Comparison of ENCODE assay signal across 9 mouse cellular contexts in genomic region chr10:21997550-21998204, GRCm38 (mm10).
DNase-seq lines count a peak whose midpoint lies in the region; ATAC-seq lines count a peak whose summit lies in the region.
"Had no signal": no experiment of that assay in that cellular context is flagged by ENCODE, and none has a peak within 500 bp of the region (broad histone marks: within the 10 kb centered on the region; RNA-seq: fewer than 3 reads in every experiment).

No protein-coding gene starts in this region.

- peaks cover 3% of the 10 kb centered on the region; the same call in 1 of the 2 replicates for H3K27me3 ChIP-seq in forebrain, embryonic 15.5 days

- DNase-seq in adrenal gland, postnatal 36 days = peak; percentile 60 to 62
- DNase-seq in adrenal gland, adult 18-20 months (ENCODE audit: low spot score in 2 of 2) = no peak
- DNase-seq in layer of hippocampus, adult 11-12 months (ENCODE audit: low spot score) = peak; percentile 20
- DNase-seq in layer of hippocampus, postnatal 14 days (ENCODE audit: low spot score in 2 of 2) = no peak
- DNase-seq in brain, adult 2 months (ENCODE audit: low read depth, low spot score) = peak; percentile 28
- peak; percentile 17 for DNase-seq in kidney, postnatal 10 days
- DNase-seq in urinary bladder, postnatal 4 days (ENCODE audit: low spot score in 2 of 2) = no peak

- H3K27ac ChIP-seq in forebrain, embryonic 15.5 days (replicated peaks) = no peak overlapping the region
- H3K27ac ChIP-seq: hindbrain, embryonic 12.5 days had no signal

- H3K4me2 ChIP-seq in forebrain, embryonic 15.5 days (replicated peaks) = no peak overlapping the region

- no peak overlapping the region for H3K4me3 ChIP-seq in forebrain, embryonic 15.5 days
- H3K4me3 ChIP-seq: hindbrain, embryonic 12.5 days had no signal

- no peak overlapping the region for H3K9ac ChIP-seq in forebrain, embryonic 15.5 days (replicated peaks)
- H3K9ac ChIP-seq: hindbrain, embryonic 12.5 days had no signal

- H3K36me3 ChIP-seq in forebrain, embryonic 15.5 days = 0 out of 2 replicates have a peak, but pooled peaks cover 7% of the 10 kb centered on the region

- 91% methylated on average over 12 of the region's 12 CpGs for WGBS in forebrain, embryonic 15.5 days

- no peaks in the 10 kb centered on the region for H3K9me3 ChIP-seq in forebrain, embryonic 15.5 days
- H3K9me3 ChIP-seq: hindbrain, embryonic 12.5 days had no signal

- peaks cover 20% of the 10 kb centered on the region for H3K4me1 ChIP-seq in forebrain, embryonic 15.5 days

- no peak for ATAC-seq in forebrain, embryonic 15.5 days (replicated peaks)

Comparison
In these comparisons a context has a peak if more than half of its experiments do, and no peak if none do; other contexts are left out.
1. DNase-seq: peak in adrenal gland, postnatal 36 days (2 of 2), layer of hippocampus, adult 11-12 months (single experiment), brain, adult 2 months (single experiment) and kidney, postnatal 10 days (single experiment); none in adrenal gland, adult 18-20 months (0 of 2), layer of hippocampus, postnatal 14 days (0 of 2) and urinary bladder, postnatal 4 days (0 of 2).